14 mouse cellular contexts compared by ENCODE assay signal in genomic region chr13:29390025-29390424, GRCm38 (mm10).
DNase-seq lines count a peak whose midpoint lies in the region.
"Had no signal": no experiment of that assay in that cellular context is flagged by ENCODE, and none has a peak within 500 bp of the region (broad histone marks: within the 10 kb centered on the region; RNA-seq: fewer than 3 reads in every experiment).

No protein-coding gene starts in this region.

- DNase-seq in frontal cortex, postnatal 36 days (ENCODE audit: low spot score in 2 of 2) = peak; percentile 27 to 57
- no peak for DNase-seq in frontal cortex, postnatal 14 days (ENCODE audit: low spot score in 2 of 2)
- DNase-seq in left cerebral cortex, adult 9 months (ENCODE audit: low spot score in 2 of 2) = peak; percentile 23 to 41
- DNase-seq in left cerebral cortex, postnatal 4 days = no peak
- peak; percentile 72 for DNase-seq in brain, adult 2 months (ENCODE audit: low read depth, low spot score)
- DNase-seq in telencephalon, adult 2 months (ENCODE audit: low read depth, low spot score) = peak; percentile 67
- DNase-seq: adrenal gland, adult 2 months; adrenal gland, postnatal 14 days; cerebellum, adult 11-12 months; cerebellum, adult 8-10 months; cerebellum, postnatal 10 days; cerebellum, postnatal 36 days; embryo, embryonic 11 days; gastrocnemius, postnatal 25 days had no signal

- intact Hi-C loops in left cerebral cortex, postnatal 4 days (cut with DNase I) = no loop called here

Comparison
In these comparisons a context has a peak if more than half of its experiments do, and no peak if none do; other contexts are left out.
1. DNase-seq: peak in frontal cortex, postnatal 36 days (2 of 2), left cerebral cortex, adult 9 months (2 of 2), brain, adult 2 months (single experiment) and telencephalon, adult 2 months (single experiment); none in frontal cortex, postnatal 14 days (0 of 2) and left cerebral cortex, postnatal 4 days (single experiment).